Mouse (Mus musculus) liver, adult 2 months (tissue): ENCODE measurements around the gene Nkd1. TPM values are rescaled to one million over a fixed set of nuclear protein-coding genes. Genes with fewer than 3 reads are reported as not detected.

Experiments used
- DNase-seq: peaks from one replicate; pipeline ENCODE4 v3.0.0-alpha.2; 2011; ENCODE audit warnings: low read depth, low spot score; ENCODE audit errors: extremely low read depth
- H3K27ac ChIP-seq: fragments of 200-500 bp; replicated peaks from 2 replicates; pipeline ENCODE4 v1.5.1; 2012; ENCODE audit warnings: low read depth, mild to moderate bottlenecking, control low read depth, inconsistent platforms, low read length; ENCODE audit not compliant: insufficient read depth
- H3K27me3 ChIP-seq: fragments of 200-500 bp; 2 replicates; pipeline ENCODE4 v1.6.1; 2012; ENCODE audit warnings: mild to moderate bottlenecking, moderate library complexity, low read length, inconsistent platforms; ENCODE audit not compliant: control insufficient read depth, insufficient read depth
- H3K36me3 ChIP-seq: fragments of 200-500 bp; 2 replicates; pipeline ENCODE4 v1.6.1; 2012; ENCODE audit warnings: low read length, inconsistent platforms; ENCODE audit not compliant: control insufficient read depth, insufficient read depth
- H3K4me1 ChIP-seq: fragments of 200-500 bp; 2 replicates; pipeline ENCODE4 v1.6.1; 2011; ENCODE audit warnings: low read length; ENCODE audit not compliant: control insufficient read depth, insufficient read depth
- H3K4me3 ChIP-seq: fragments of 200-500 bp; 2 replicates; pipeline ENCODE4 v1.5.1; 2011; ENCODE audit warnings: low read depth, mild to moderate bottlenecking, control low read depth, low read length, moderate library complexity; ENCODE audit not compliant: insufficient read depth
- H3K79me2 ChIP-seq: fragments of 200-500 bp; 2 replicates; pipeline ENCODE4 v1.6.1; 2012; ENCODE audit warnings: inconsistent platforms, mild to moderate bottlenecking, low read length, moderate library complexity; ENCODE audit not compliant: control insufficient read depth, insufficient read depth
- H3K9ac ChIP-seq: fragments of 200-500 bp; 2 replicates; pipeline ENCODE4 v1.6.1; 2012; ENCODE audit warnings: low read depth, mild to moderate bottlenecking, control low read depth, inconsistent platforms, low read length
- CTCF ChIP-seq: fragments of 200-500 bp; IDR thresholded peaks from 2 replicates; pipeline ENCODE4 v1.5.1; 2011; ENCODE audit warnings: low read depth, low read length, control low read depth
- POLR2A ChIP-seq: fragments of 200-500 bp; IDR thresholded peaks from 2 replicates; pipeline ENCODE4 v1.6.1; 2011; ENCODE audit warnings: low read length, control low read depth; ENCODE audit not compliant: insufficient read depth; ENCODE audit errors: extremely low read depth
- WGBS: fragments of 180-500 bp; shearing (Covaris S2); methylation state at CpG from one replicate; pipeline ENCODE4 v1.1.7; 2018; 5-methylcytosine and 5-hydroxymethylcytosine counted together
- polyA plus RNA-seq: library from polyadenylated mRNA; depleted of rRNA; stranded (reverse); fragments of >200 nt; gene quantifications from 2 replicates; pipeline ENCODE4 v1.2.3, GENCODE M21; 2012
- total RNA-seq: library from RNA; depleted of rRNA; stranded (reverse); fragments of >200 nt; gene quantifications from 2 replicates; pipeline ENCODE4 v1.2.3, GENCODE M21; 2014

Nkd1 gene
- total and polyA plus RNA-seq, 2 experiments = 1.9 to 7.6 TPM

DNA sequence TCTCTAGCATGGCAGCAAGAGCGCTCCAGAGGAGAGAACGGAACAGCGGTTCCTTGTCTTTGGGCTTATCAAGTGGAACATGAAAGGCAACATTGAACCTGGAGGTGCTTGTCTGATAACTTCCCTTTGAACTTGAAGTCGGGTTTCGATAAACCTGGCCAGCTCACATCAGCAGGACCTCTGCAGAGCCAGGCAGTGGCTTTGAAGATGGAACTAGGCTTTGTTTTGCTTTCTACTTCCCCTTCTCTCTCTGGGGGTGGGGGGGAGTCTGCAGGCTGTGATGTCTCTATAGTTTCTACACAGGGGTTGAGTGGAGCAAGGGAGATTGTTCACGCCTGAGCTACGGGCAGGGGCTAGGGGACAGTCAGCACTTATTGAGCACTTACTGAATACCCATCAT lies 59.6 kb downstream of the Nkd1 start:
- no peak overlapping the region for H3K27ac ChIP-seq
- DNase-seq = no peak

DNA sequence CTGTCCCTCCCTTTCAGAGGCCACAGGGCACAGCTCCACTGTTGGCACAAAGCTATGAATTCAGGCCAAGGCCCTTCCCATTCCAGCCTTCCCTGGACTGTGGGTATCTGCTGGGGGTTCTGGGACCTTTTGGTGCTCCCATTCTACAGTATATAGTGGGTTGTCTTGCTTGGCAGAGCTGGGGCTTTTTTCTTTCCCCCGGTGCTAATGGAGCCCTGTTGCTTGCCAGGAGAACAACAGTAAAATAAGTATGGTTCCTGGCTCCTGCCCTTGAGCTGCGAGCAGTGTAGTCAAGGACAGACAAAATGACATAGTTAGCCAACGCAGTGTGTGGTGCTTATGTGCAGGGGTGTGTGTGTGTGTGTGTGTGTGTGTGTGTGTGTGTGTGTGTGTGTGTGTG lies 62.7 kb downstream of the Nkd1 start:
- 88% methylated on average over 3 of the region's 3 CpGs for WGBS
- peak; percentile 22 for DNase-seq
- Histone ChIP-seq H3K79me2 (no peaks in the 10 kb centered on the region), H3K36me3 (no peaks in the 10 kb centered on the region), H3K9ac (no peak overlapping the region), H3K27ac (no peak overlapping the region), H3K27me3 (no peaks in the 10 kb centered on the region), H3K4me1 (no peaks in the 10 kb centered on the region), H3K4me3 (no peak overlapping the region)
- TF ChIP-seq POLR2A (no peak), CTCF (no peak)

More for the DNA sequence above, 59.6 kb downstream of the Nkd1 start:
- H3K79me2 ChIP-seq = no peaks in the 10 kb centered on the region
- no peak overlapping the region for H3K9ac ChIP-seq
- no peaks in the 10 kb centered on the region for H3K36me3 ChIP-seq
- WGBS = 72% methylated on average over 7 of the region's 7 CpGs
- TF ChIP-seq CTCF (no peak), POLR2A (no peak)
- H3K4me1 ChIP-seq = 0 out of 2 replicates have a peak, but pooled peaks cover 2% of the 10 kb centered on the region
- no peaks in the 10 kb centered on the region for H3K27me3 ChIP-seq
- H3K4me3 ChIP-seq = no peak overlapping the region

DNA sequence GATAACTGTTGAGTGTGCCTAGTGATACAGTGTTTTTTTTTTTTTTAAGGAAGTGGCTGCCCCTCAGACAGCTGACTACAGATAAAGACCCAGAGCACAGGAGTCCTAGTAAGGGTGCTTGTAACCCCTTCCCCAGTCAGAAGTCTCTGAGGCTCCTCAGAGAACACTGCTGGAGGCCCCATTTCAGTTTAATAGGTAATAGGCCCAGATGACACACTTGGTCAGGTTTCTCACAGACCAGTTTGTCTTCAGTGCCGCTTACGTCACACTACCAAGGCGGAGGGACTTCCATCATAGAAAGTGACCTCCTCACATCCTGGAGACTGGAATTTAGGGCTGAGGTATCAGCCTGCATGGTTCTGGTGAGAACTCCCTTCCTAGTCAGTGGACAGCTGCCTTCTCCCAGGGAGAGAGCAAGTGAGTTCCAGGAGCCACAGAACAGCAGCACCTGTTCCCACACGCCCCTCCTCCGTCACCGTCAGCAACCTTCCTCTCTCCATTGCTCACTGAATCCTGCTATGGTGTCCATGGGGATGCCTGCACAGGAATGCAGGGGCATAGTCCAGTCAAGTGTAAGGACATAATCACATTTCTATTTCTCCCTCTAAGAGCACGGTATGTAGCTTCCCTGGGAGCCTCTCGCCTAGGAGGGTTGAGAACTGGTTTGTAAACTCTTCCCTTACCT lies 67.2 kb downstream of the Nkd1 start:
- 89% methylated on average over 8 of the region's 8 CpGs for WGBS
- Histone ChIP-seq H3K4me3 (no peak overlapping the region), H3K27me3 (no peaks in the 10 kb centered on the region), H3K4me1 (no peaks in the 10 kb centered on the region), H3K9ac (no peak overlapping the region), H3K79me2 (no peaks in the 10 kb centered on the region), H3K27ac (no peak overlapping the region), H3K36me3 (no peaks in the 10 kb centered on the region)
- no peak for TF ChIP-seq CTCF
- no peak for TF ChIP-seq POLR2A
- DNase-seq = no peak

DNA sequence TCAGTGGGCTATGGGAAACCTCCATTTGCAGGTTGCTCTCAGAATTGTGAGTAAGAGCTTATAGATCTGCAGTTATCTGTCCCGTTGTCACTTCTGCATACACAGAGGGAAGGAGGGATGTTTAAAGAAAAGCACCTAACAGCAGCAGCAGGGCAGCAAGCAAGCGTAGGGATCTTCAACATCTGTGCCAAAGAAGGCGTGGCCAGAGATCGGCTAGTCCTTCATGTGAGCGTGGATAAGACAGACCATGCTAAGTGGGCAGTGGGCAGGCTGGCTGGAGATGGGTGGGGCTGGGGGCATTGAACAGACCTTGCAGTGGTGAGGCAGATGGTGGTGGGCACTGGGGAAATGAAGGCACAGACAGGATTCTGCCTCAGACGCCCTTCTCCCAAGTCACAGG lies 69.1 kb downstream of the Nkd1 start:
- H3K79me2 ChIP-seq = no peaks in the 10 kb centered on the region
- H3K36me3 ChIP-seq = no peaks in the 10 kb centered on the region
- no peak for TF ChIP-seq POLR2A
- no peak for TF ChIP-seq CTCF
- WGBS = 77% methylated on average over 6 of the region's 6 CpGs
- H3K27me3 ChIP-seq = no peaks in the 10 kb centered on the region
- H3K4me1 ChIP-seq = no peaks in the 10 kb centered on the region
- no peak for DNase-seq
- H3K4me3 ChIP-seq = no peak overlapping the region
- no peak overlapping the region for H3K27ac ChIP-seq
- H3K9ac ChIP-seq = no peak overlapping the region

DNA sequence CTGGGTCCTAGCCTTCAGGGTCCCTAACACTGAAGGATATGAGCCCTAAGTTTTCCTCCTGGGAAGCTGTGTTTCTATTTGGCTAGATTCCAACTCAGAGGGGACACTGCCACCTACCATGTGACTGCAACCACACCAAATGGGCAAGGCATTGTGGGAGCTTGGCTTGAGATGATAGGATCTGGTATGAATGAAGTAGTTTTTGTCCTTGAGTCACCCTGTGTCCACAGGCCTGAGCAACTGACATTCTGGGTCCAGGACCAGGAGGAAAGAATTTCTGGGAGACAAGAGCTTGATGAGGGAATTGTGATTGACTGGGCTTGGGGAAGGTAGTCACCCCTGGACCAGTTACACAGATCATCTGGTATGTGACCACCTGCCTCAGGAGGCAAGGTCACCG lies 72.8 kb downstream of the Nkd1 start:
- TF ChIP-seq POLR2A = no peak
- no peak for TF ChIP-seq CTCF
- Histone ChIP-seq H3K27me3 (no peaks in the 10 kb centered on the region), H3K4me1 (no peaks in the 10 kb centered on the region), H3K27ac (no peak overlapping the region), H3K9ac (no peak overlapping the region), H3K36me3 (no peaks in the 10 kb centered on the region), H3K79me2 (no peaks in the 10 kb centered on the region), H3K4me3 (no peak overlapping the region)
- 79% methylated on average over 1 of the region's 1 CpGs for WGBS
- no peak for DNase-seq

DNA sequence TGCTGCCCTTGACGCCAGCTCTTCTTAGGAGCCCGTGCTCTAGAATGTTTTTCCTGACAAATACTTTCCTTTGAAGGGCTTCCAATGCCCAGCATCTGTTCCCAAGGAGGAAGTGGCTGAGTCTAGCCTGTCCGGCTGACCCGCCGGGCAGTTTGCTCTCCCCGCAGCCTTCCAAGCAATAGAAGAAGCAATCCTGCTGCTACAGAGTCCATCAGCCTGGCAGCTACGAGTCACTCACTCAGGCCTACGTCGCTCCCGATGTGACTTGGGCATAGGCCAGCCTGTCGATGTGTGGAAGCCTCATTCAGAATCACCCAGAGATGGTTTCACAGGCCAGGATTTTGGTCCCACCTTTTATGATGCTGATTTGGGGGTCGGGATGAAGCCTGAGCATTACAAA lies 74.9 kb downstream of the Nkd1 start:
- Histone ChIP-seq H3K79me2 (no peaks in the 10 kb centered on the region), H3K4me3 (no peak overlapping the region), H3K27ac (no peak overlapping the region), H3K27me3 (no peaks in the 10 kb centered on the region), H3K4me1 (no peaks in the 10 kb centered on the region), H3K36me3 (no peaks in the 10 kb centered on the region), H3K9ac (no peak overlapping the region)
- 75% methylated on average over 12 of the region's 12 CpGs for WGBS
- no peak for DNase-seq
- no peak for TF ChIP-seq POLR2A
- no peak for TF ChIP-seq CTCF
